Comparison of ENCODE assay signal across 8 mouse cellular contexts in the genomic region with DNA sequence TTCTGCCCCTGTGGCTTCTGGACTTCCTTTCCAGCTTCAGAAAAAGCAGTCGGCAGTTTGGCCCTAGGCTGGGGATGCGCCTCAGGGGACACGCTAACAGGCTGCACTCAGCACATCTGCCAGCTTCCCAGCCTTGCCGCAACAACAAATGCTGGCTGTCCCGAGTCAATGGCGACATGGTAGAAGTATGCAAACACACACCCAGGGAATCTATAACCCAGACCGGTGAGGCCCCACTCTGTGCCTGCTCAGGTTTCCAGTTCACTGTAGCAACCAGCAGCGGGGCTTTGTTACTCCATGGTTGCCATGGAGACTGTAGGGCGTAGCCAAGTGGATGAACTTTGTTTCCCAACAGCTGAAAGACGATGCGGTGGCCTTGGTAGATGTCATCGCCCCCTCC. TPM values are rescaled to one million over a fixed set of nuclear protein-coding genes. Genes with fewer than 3 reads are reported as not detected.
DNase-seq lines count a peak whose midpoint lies in the region; ATAC-seq and TF ChIP-seq lines count a peak whose summit lies in the region.

No protein-coding gene starts in this region.

- H3K4me3 ChIP-seq in lung, adult 2 months (replicated peaks; ENCODE audit: extremely low read depth, low read depth, low read length), result no peak overlapping the region
- no peak overlapping the region for H3K4me3 ChIP-seq in forebrain, embryonic 13.5 days
- H3K4me3 ChIP-seq in hindbrain, embryonic 16.5 days (ENCODE audit: low read length), result no peak overlapping the region

- 0 out of 2 replicates have a peak overlapping the region, but pooled peaks have one; percentile 18 for H3K9ac ChIP-seq in forebrain, embryonic 13.5 days
- H3K9ac ChIP-seq in hindbrain, embryonic 16.5 days (ENCODE audit: low read depth, low read length), result no peak overlapping the region; the same call in 1 of the 2 replicates

- no peak for TF ChIP-seq POLR2A in lung, adult 2 months (IDR thresholded peaks at IDR 0.05; ENCODE audit: borderline replicate concordance, extremely low read depth, low read depth, low read length)

- H3K27ac ChIP-seq in forebrain, embryonic 13.5 days, result no peak overlapping the region
- 0 out of 2 replicates have a peak overlapping the region, but pooled peaks have one; percentile 17 for H3K27ac ChIP-seq in hindbrain, embryonic 16.5 days (ENCODE audit: low read depth, low read length)

- no peaks in the 10 kb centered on the region for H3K4me1 ChIP-seq in lung, adult 2 months (ENCODE audit: control insufficient read depth, insufficient read depth, low read length)
- H3K4me1 ChIP-seq in forebrain, embryonic 13.5 days, result peaks cover 16% of the 10 kb centered on the region
- H3K4me1 ChIP-seq in hindbrain, embryonic 16.5 days (ENCODE audit: control insufficient read depth, insufficient read depth, low read depth, low read length), result peaks cover 14% of the 10 kb centered on the region

- H3K4me2 ChIP-seq in forebrain, embryonic 13.5 days, result peak overlapping the region; percentile 8; the same call in 1 of the 2 replicates
- H3K4me2 ChIP-seq in hindbrain, embryonic 16.5 days (ENCODE audit: low read length), result peak overlapping the region; percentile 7; the same call in 1 of the 2 replicates

- peak; percentile 60 to 72 for DNase-seq in lung, adult 18-20 months
- no peak for DNase-seq in lung, adult 2 months
- DNase-seq in lung, postnatal 25 days (ENCODE audit: low spot score), result peak; percentile 57
- DNase-seq in testis, postnatal 10 days (ENCODE audit: low spot score), result peak; percentile 66
- no peak for DNase-seq in c-Kit-positive CD71-positive TER-119-positive erythroid progenitor cells, embryonic 14.5 days (ENCODE audit: low spot score)

- H3K9me3 ChIP-seq in forebrain, embryonic 13.5 days (replicated peaks), result no peaks in the 10 kb centered on the region
- H3K9me3 ChIP-seq in hindbrain, embryonic 16.5 days (ENCODE audit: control insufficient read depth, low read length), result no peaks in the 10 kb centered on the region

- H3K27me3 ChIP-seq in forebrain, embryonic 13.5 days, result no peaks in the 10 kb centered on the region
- no peaks in the 10 kb centered on the region for H3K27me3 ChIP-seq in hindbrain, embryonic 16.5 days (replicated peaks; ENCODE audit: control insufficient read depth, insufficient read depth, low read length)

- ATAC-seq in forebrain, embryonic 13.5 days, result 0 out of 2 replicates have a peak, but pooled peaks have one; percentile 24
- peak; percentile 40; the same call in 1 of the 2 replicates for ATAC-seq in hindbrain, embryonic 16.5 days
- no peak for ATAC-seq in megakaryocyte-erythroid progenitor cell, adult 5-6 weeks (replicated peaks; ENCODE audit: low FRiP score, low TSS enrichment, poor library complexity, severe bottlenecking)

- WGBS in lung, adult 2 months, result 38% methylated on average over 12 of the region's 12 CpGs
- 3% methylated on average over 12 of the region's 12 CpGs for whole genome bisulfite sequencing in forebrain, embryonic 13.5 days
- 8% methylated on average over 12 of the region's 12 CpGs for WGBS in hindbrain, embryonic 16.5 days

- no peak for TF ChIP-seq CTCF in lung, adult 2 months (IDR thresholded peaks at IDR 0.05; ENCODE audit: insufficient read depth, low read length)

- peaks cover 27% of the 10 kb centered on the region for H3K36me3 ChIP-seq in forebrain, embryonic 13.5 days (ENCODE audit: poor library complexity, severe bottlenecking)
- peaks cover 4% of the 10 kb centered on the region; the same call in 1 of the 2 replicates for H3K36me3 ChIP-seq in hindbrain, embryonic 16.5 days (ENCODE audit: control insufficient read depth, insufficient read depth, low read length)

RNA-seq across cellular contexts. Expression of a gene that starts 26.5 kb away (rescaled TPM):
- polyA plus RNA-seq in lung, adult 2 months (2012; rRNA removed), result 42.8 and 53.8 TPM in 2 replicates
- 12.0 and 15.6 TPM in 2 replicates for polyA plus RNA-seq in forebrain, embryonic 13.5 days (2015; fragmentation: Nextera tagmentation; extraction: Ambion mirVana)
- 12.0 and 13.2 TPM in 2 replicates for polyA plus RNA-seq in hindbrain, embryonic 16.5 days (2015; fragmentation: Nextera tagmentation; extraction: Ambion mirVana)
- 7.9 and 12.4 TPM in 2 replicates for total RNA-seq in megakaryocyte-erythroid progenitor cell, adult 5-6 weeks (2014; fragmentation: Nextera tagmentation)
- total RNA-seq in megakaryocyte-erythroid progenitor cell, adult 5-6 weeks (2017), result 5.0 and 20.3 TPM in 2 replicates

RNA-seq across cellular contexts. Expression of a gene that starts 34.5 kb away (rescaled TPM):
- 4.2 and 4.5 TPM in 2 replicates for polyA plus RNA-seq in lung, adult 2 months (2012; rRNA removed)
- polyA plus RNA-seq in forebrain, embryonic 13.5 days (2015; fragmentation: Nextera tagmentation; extraction: Ambion mirVana), result 7.3 and 9.1 TPM in 2 replicates
- 6.2 and 6.4 TPM in 2 replicates for polyA plus RNA-seq in hindbrain, embryonic 16.5 days (2015; fragmentation: Nextera tagmentation; extraction: Ambion mirVana)
- total RNA-seq in megakaryocyte-erythroid progenitor cell, adult 5-6 weeks (2014; fragmentation: Nextera tagmentation), result 9.4 and 12.1 TPM in 2 replicates
- total RNA-seq in megakaryocyte-erythroid progenitor cell, adult 5-6 weeks (2017), result 8.0 and 8.4 TPM in 2 replicates

Comparison
In these comparisons a context has a peak if more than half of its experiments do, and no peak if none do; other contexts are left out.
1. DNase-seq: peak in lung, adult 18-20 months (2 of 2), lung, postnatal 25 days (single experiment) and testis, postnatal 10 days (single experiment); none in lung, adult 2 months (single experiment) and c-Kit-positive CD71-positive TER-119-positive erythroid progenitor cells, embryonic 14.5 days (single experiment).